Comparison of ENCODE assay signal across 8 mouse cellular contexts in the genomic region with DNA sequence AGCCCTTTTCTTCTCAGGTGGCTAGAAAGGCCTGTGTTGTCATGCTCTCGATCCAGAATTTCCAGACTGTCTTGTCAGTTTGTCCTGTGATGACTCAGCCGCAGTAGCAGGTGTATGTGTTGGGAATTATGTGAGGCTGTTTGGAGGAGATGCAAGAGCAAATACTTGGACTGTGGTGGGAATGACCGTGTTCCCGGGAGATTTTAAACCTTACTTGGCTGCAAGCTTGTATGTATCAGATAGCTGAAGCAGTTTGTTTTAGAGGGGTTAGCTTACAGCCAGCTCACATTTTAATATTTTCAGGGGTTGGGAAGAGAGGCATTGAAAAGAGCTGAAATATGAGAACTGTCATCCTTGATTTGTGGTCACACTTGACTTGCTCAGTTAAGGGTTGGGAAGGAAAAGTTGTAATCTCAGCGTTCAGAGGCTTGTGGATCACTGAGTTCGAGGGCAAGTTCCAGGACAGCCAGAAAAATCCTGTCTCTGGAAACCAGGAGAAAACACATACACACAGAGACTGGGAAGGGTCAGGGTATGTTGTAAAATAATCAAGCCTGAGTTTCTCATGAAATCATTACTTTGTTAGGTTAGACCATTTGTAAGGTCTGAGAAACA. TPM values are rescaled to one million over a fixed set of nuclear protein-coding genes. Genes with fewer than 3 reads are reported as not detected.
DNase-seq lines count a peak whose midpoint lies in the region; ATAC-seq and TF ChIP-seq lines count a peak whose summit lies in the region.

No protein-coding gene starts in this region.

- peaks cover 35% of the 10 kb centered on the region for H3K36me3 ChIP-seq in heart, embryonic 12.5 days
- H3K36me3 ChIP-seq in heart, adult 2 months (ENCODE audit: control insufficient read depth, insufficient read depth, low read length), result peaks cover 23% of the 10 kb centered on the region
- peaks cover 22% of the 10 kb centered on the region for H3K36me3 ChIP-seq in midbrain, embryonic 15.5 days (replicated peaks)

- no peak for ATAC-seq in heart, embryonic 12.5 days (ENCODE audit: insufficient number of reproducible peaks, low FRiP score)
- ATAC-seq in midbrain, embryonic 15.5 days (replicated peaks), result no peak
- no peak for ATAC-seq in cerebellum, adult (ENCODE audit: insufficient number of reproducible peaks, low FRiP score, low TSS enrichment)

- peaks cover 47% of the 10 kb centered on the region for H3K4me1 ChIP-seq in heart, embryonic 12.5 days (replicated peaks)
- H3K4me1 ChIP-seq in heart, adult 2 months (ENCODE audit: control insufficient read depth, insufficient read depth, low read length), result peaks cover 10% of the 10 kb centered on the region
- H3K4me1 ChIP-seq in midbrain, embryonic 15.5 days, result peaks cover 30% of the 10 kb centered on the region

- no peak for DNase-seq in heart, adult 2 months
- peak; percentile 43 for DNase-seq in brain, adult 2 months (ENCODE audit: low read depth, low spot score)
- DNase-seq in kidney, adult 8-10 months, result peak; percentile 33 to 52
- DNase-seq in frontal cortex, adult 2 months (ENCODE audit: extremely low spot score in 1 of 2, low spot score in 1 of 2), result no peak
- no peak for DNase-seq in layer of hippocampus, postnatal 14 days (ENCODE audit: low spot score in 2 of 2)

- H3K79me2 ChIP-seq in heart, adult 2 months (replicated peaks; ENCODE audit: control insufficient read depth, insufficient read depth, low read length), result no peaks in the 10 kb centered on the region; the same call in 1 of the 2 replicates

- peak overlapping the region; percentile 76 for H3K4me2 ChIP-seq in heart, embryonic 12.5 days
- H3K4me2 ChIP-seq in midbrain, embryonic 15.5 days, result peak overlapping the region; percentile 70

- no peak for TF ChIP-seq EP300 in heart, adult 2 months (IDR thresholded peaks at IDR 0.05; ENCODE audit: insufficient read depth, low read depth, low read length)

- intact Hi-C loops in heart, adult 2 months (cut with DNase I), result no loop called here

- 87% methylated on average over 6 of the region's 6 CpGs for whole genome bisulfite sequencing in heart, embryonic 12.5 days
- 55% methylated on average over 6 of the region's 6 CpGs for whole genome bisulfite sequencing in heart, adult 2 months
- 79% methylated on average over 6 of the region's 6 CpGs for WGBS in midbrain, embryonic 15.5 days

- peak overlapping the region; percentile 97 for H3K4me3 ChIP-seq in heart, embryonic 12.5 days
- no peak overlapping the region for H3K4me3 ChIP-seq in heart, adult 2 months
- no peak overlapping the region for H3K4me3 ChIP-seq in midbrain, embryonic 15.5 days

- no peak overlapping the region for H3K27ac ChIP-seq in heart, embryonic 12.5 days (ENCODE audit: poor library complexity, severe bottlenecking)
- H3K27ac ChIP-seq in heart, adult 2 months, result no peak overlapping the region
- no peak overlapping the region for H3K27ac ChIP-seq in midbrain, embryonic 15.5 days

- TF ChIP-seq POLR2A in heart, adult 2 months (IDR thresholded peaks at IDR 0.05; ENCODE audit: insufficient read depth, low read depth, low read length), result no peak

- H3K9me3 ChIP-seq in heart, embryonic 12.5 days (replicated peaks), result no peaks in the 10 kb centered on the region
- no peaks in the 10 kb centered on the region for H3K9me3 ChIP-seq in midbrain, embryonic 15.5 days

- TF ChIP-seq CTCF in heart, adult 2 months (IDR thresholded peaks at IDR 0.05), result no peak

- H3K9ac ChIP-seq in heart, embryonic 12.5 days, result peak overlapping the region; percentile 22; the same call in 1 of the 2 replicates
- H3K9ac ChIP-seq in heart, adult 2 months (ENCODE audit: low read depth, low read length), result no peak overlapping the region
- H3K9ac ChIP-seq in midbrain, embryonic 15.5 days, result no peak overlapping the region

- no peaks in the 10 kb centered on the region for H3K27me3 ChIP-seq in heart, embryonic 12.5 days (replicated peaks)
- no peaks in the 10 kb centered on the region for H3K27me3 ChIP-seq in heart, adult 2 months (ENCODE audit: control insufficient read depth, insufficient read depth, low read length)
- H3K27me3 ChIP-seq in midbrain, embryonic 15.5 days (replicated peaks), result no peaks in the 10 kb centered on the region

RNA-seq across cellular contexts. Expression of a gene that starts 2.0 kb away (rescaled TPM):
- polyA plus RNA-seq in heart, embryonic 12.5 days (2016; fragmentation: Nextera tagmentation; extraction: Ambion mirVana), result 196 and 202 TPM in 2 replicates
- total RNA-seq in heart, adult 2 months (2021), result 100 to 1,000 TPM; 138 to 164 TPM
- 53.6 and 80.9 TPM in 2 replicates for polyA plus RNA-seq in heart, adult 2 months (2012; rRNA removed)
- polyA plus RNA-seq in midbrain, embryonic 15.5 days (2015; fragmentation: Nextera tagmentation; extraction: Ambion mirVana), result 409 and 410 TPM in 2 replicates
- 133 and 138 TPM in 2 replicates for polyA plus RNA-seq in frontal cortex, adult 2 months (2012; rRNA removed)
- total RNA-seq in layer of hippocampus, postnatal 14 days (2021), result 100 to 1,000 TPM; 132 to 142 TPM

RNA-seq across cellular contexts. Expression of a gene that starts 12.0 kb away (rescaled TPM):
- 5.3 and 5.6 TPM in 2 replicates for polyA plus RNA-seq in heart, embryonic 12.5 days (2016; fragmentation: Nextera tagmentation; extraction: Ambion mirVana)
- total RNA-seq in heart, adult 2 months (2021), result 10 to 100 TPM; 10.9 to 11.0 TPM
- 8.3 and 13.0 TPM in 2 replicates for polyA plus RNA-seq in heart, adult 2 months (2012; rRNA removed)
- 3.7 and 4.7 TPM in 2 replicates for polyA plus RNA-seq in midbrain, embryonic 15.5 days (2015; fragmentation: Nextera tagmentation; extraction: Ambion mirVana)
- polyA plus RNA-seq in frontal cortex, adult 2 months (2012; rRNA removed), result 10.3 and 11.6 TPM in 2 replicates
- total RNA-seq in layer of hippocampus, postnatal 14 days (2021), result 1 to 10 TPM; 6.9 to 8.8 TPM

RNA-seq across cellular contexts. Expression of a gene that starts 50.8 kb away (rescaled TPM):
- polyA plus RNA-seq in heart, embryonic 12.5 days (2016; fragmentation: Nextera tagmentation; extraction: Ambion mirVana), result 4.7 and 5.1 TPM in 2 replicates
- 10 to 100 TPM; 29.9 to 31.4 TPM for total RNA-seq in heart, adult 2 months (2021)
- 33.9 and 44.7 TPM in 2 replicates for polyA plus RNA-seq in heart, adult 2 months (2012; rRNA removed)
- polyA plus RNA-seq in midbrain, embryonic 15.5 days (2015; fragmentation: Nextera tagmentation; extraction: Ambion mirVana), result 6.5 and 7.5 TPM in 2 replicates
- polyA plus RNA-seq in frontal cortex, adult 2 months (2012; rRNA removed), result 38.7 and 44.1 TPM in 2 replicates
- total RNA-seq in layer of hippocampus, postnatal 14 days (2021), result 10 to 100 TPM; 24.9 to 26.6 TPM

RNA-seq across cellular contexts. Expression of a gene that starts 58.5 kb away (rescaled TPM):
- not detected in 2 replicates for polyA plus RNA-seq in heart, embryonic 12.5 days (2016; fragmentation: Nextera tagmentation; extraction: Ambion mirVana)
- total RNA-seq in heart, adult 2 months (2021), result not detected
- not detected in 2 replicates for polyA plus RNA-seq in heart, adult 2 months (2012; rRNA removed)
- polyA plus RNA-seq in midbrain, embryonic 15.5 days (2015; fragmentation: Nextera tagmentation; extraction: Ambion mirVana), result not detected in 2 replicates
- not detected in 2 replicates for polyA plus RNA-seq in frontal cortex, adult 2 months (2012; rRNA removed)
- total RNA-seq in layer of hippocampus, postnatal 14 days (2021), result not detected

Comparison
In these comparisons a context has a peak if more than half of its experiments do, and no peak if none do; other contexts are left out.
1. DNase-seq: peak in brain, adult 2 months (single experiment) and kidney, adult 8-10 months (2 of 2); none in heart, adult 2 months (0 of 2), frontal cortex, adult 2 months (0 of 2) and layer of hippocampus, postnatal 14 days (0 of 2).